Mouse (Mus musculus): Measurements from ENCODE around the gene Mmp2. TPM values are rescaled to one million over a fixed set of nuclear protein-coding genes. Genes with fewer than 3 reads are reported as not detected.
A peak's percentile ranks its signal among the peaks of the same experiment; 100 is the strongest.

Gene Mmp2
- total and polyA plus RNA-seq, 3 experiments: 53.9 to 70.9 (median 67.4) TPM

GRCm38 (mm10) chr8:92815661-92816060 is 11.4 kb upstream of the Mmp2 start:
- WGBS: 75% methylated on average over 5 of the region's 5 CpGs
- intact Hi-C loops (cut with DNase I): no loop called here
- TF ChIP-seq CTCF (IDR thresholded peaks at IDR 0.05): no peak
- no peak for TF ChIP-seq POLR2A (IDR thresholded peaks at IDR 0.05; ENCODE audit: insufficient read depth, low read depth, low read length)
- TF ChIP-seq EP300 (IDR thresholded peaks at IDR 0.05; ENCODE audit: insufficient read depth, low read depth, low read length): no peak

GRCm38 (mm10) chr8:92817928-92818818 is 8.9 kb upstream of the Mmp2 start:
- no peaks in the 10 kb centered on the region for H3K27me3 ChIP-seq (ENCODE audit: control insufficient read depth, insufficient read depth, low read length)
- 29% methylated on average over 6 of the region's 6 CpGs for WGBS
- intact Hi-C loops (cut with DNase I): loop anchor here (1.0 kb wide), 2 partner anchors 65 to 179 kb away; no protein-coding TSS in a partner anchor
- peak; percentile 88 to 93 for DNase-seq
- peaks cover 1% of the 10 kb centered on the region; the same call in 1 of the 2 replicates for H3K4me1 ChIP-seq (ENCODE audit: control insufficient read depth, insufficient read depth, low read length)
- TF ChIP-seq CTCF (IDR thresholded peaks at IDR 0.05) (no peak; the same call in 1 of the 2 replicates), EP300 (IDR thresholded peaks at IDR 0.05; ENCODE audit: insufficient read depth, low read depth, low read length) (peak; percentile 99)
- H3K4me3 ChIP-seq: no peak overlapping the region
- H3K9ac ChIP-seq (ENCODE audit: low read depth, low read length): no peak overlapping the region
- H3K79me2 ChIP-seq (replicated peaks; ENCODE audit: control insufficient read depth, insufficient read depth, low read length): no peaks in the 10 kb centered on the region
- H3K36me3 ChIP-seq (ENCODE audit: control insufficient read depth, insufficient read depth, low read length): no peaks in the 10 kb centered on the region
- H3K27ac ChIP-seq: no peak overlapping the region

More at GRCm38 (mm10) chr8:92815661-92816060, 11.4 kb upstream of the Mmp2 start:
- peaks cover 1% of the 10 kb centered on the region; the same call in 1 of the 2 replicates for H3K4me1 ChIP-seq (ENCODE audit: control insufficient read depth, insufficient read depth, low read length)
- H3K9ac ChIP-seq (ENCODE audit: low read depth, low read length): no peak overlapping the region
- H3K79me2 ChIP-seq (replicated peaks; ENCODE audit: control insufficient read depth, insufficient read depth, low read length): no peaks in the 10 kb centered on the region
- no peak overlapping the region for H3K27ac ChIP-seq
- H3K4me3 ChIP-seq: no peak overlapping the region
- H3K36me3 ChIP-seq (ENCODE audit: control insufficient read depth, insufficient read depth, low read length): no peaks in the 10 kb centered on the region
- no peaks in the 10 kb centered on the region for H3K27me3 ChIP-seq (ENCODE audit: control insufficient read depth, insufficient read depth, low read length)
- DNase-seq: no peak

GRCm38 (mm10) chr8:92821151-92821550 is 5.9 kb upstream of the Mmp2 start:
- no peak for DNase-seq
- TF ChIP-seq POLR2A (IDR thresholded peaks at IDR 0.05; ENCODE audit: insufficient read depth, low read depth, low read length): no peak
- H3K27ac ChIP-seq: no peak overlapping the region

GRCm38 (mm10) chr8:92822386-92822785 is 4.7 kb upstream of the Mmp2 start:
- Histone ChIP-seq H3K9ac (ENCODE audit: low read depth, low read length) (no peak overlapping the region), H3K36me3 (ENCODE audit: control insufficient read depth, insufficient read depth, low read length) (no peaks in the 10 kb centered on the region), H3K4me1 (ENCODE audit: control insufficient read depth, insufficient read depth, low read length) (peaks cover 1% of the 10 kb centered on the region; the same call in 1 of the 2 replicates), H3K4me3 (no peak overlapping the region), H3K27me3 (ENCODE audit: control insufficient read depth, insufficient read depth, low read length) (peaks cover 3% of the 10 kb centered on the region; the same call in 1 of the 2 replicates), H3K27ac (no peak overlapping the region), H3K79me2 (replicated peaks; ENCODE audit: control insufficient read depth, insufficient read depth, low read length) (no peaks in the 10 kb centered on the region)
- no peak for TF ChIP-seq POLR2A (IDR thresholded peaks at IDR 0.05; ENCODE audit: insufficient read depth, low read depth, low read length)
- no peak for TF ChIP-seq CTCF (IDR thresholded peaks at IDR 0.05)
- TF ChIP-seq EP300 (IDR thresholded peaks at IDR 0.05; ENCODE audit: insufficient read depth, low read depth, low read length): no peak
- 61% methylated on average over 5 of the region's 5 CpGs for WGBS
- intact Hi-C loops (cut with DNase I): no loop called here
- DNase-seq: no peak

More at GRCm38 (mm10) chr8:92821151-92821550, 5.9 kb upstream of the Mmp2 start:
- intact Hi-C loops (cut with DNase I): no loop called here
- H3K4me1 ChIP-seq (ENCODE audit: control insufficient read depth, insufficient read depth, low read length): peaks cover 1% of the 10 kb centered on the region; the same call in 1 of the 2 replicates
- no peaks in the 10 kb centered on the region for H3K79me2 ChIP-seq (replicated peaks; ENCODE audit: control insufficient read depth, insufficient read depth, low read length)
- H3K9ac ChIP-seq (ENCODE audit: low read depth, low read length): no peak overlapping the region
- no peak overlapping the region for H3K4me3 ChIP-seq
- H3K27me3 ChIP-seq (ENCODE audit: control insufficient read depth, insufficient read depth, low read length): no peaks in the 10 kb centered on the region
- no peaks in the 10 kb centered on the region for H3K36me3 ChIP-seq (ENCODE audit: control insufficient read depth, insufficient read depth, low read length)

GRCm38 (mm10) chr8:92825991-92826390 is 1.1 kb upstream of the Mmp2 start:
- 65% methylated on average over 4 of the region's 4 CpGs for WGBS
- H3K4me1 ChIP-seq (ENCODE audit: control insufficient read depth, insufficient read depth, low read length): no peaks in the 10 kb centered on the region

GRCm38 (mm10) chr8:92828251-92828743 is 1.2 kb downstream of the Mmp2 start:
- no peaks in the 10 kb centered on the region for H3K4me1 ChIP-seq (ENCODE audit: control insufficient read depth, insufficient read depth, low read length)
- 38% methylated on average over 15 of the region's 15 CpGs for WGBS
- peak overlapping the region; percentile 61 for H3K27ac ChIP-seq
- H3K4me3 ChIP-seq: peak overlapping the region; percentile 6
- TF ChIP-seq POLR2A (IDR thresholded peaks at IDR 0.05; ENCODE audit: insufficient read depth, low read depth, low read length) (no peak), CTCF (IDR thresholded peaks at IDR 0.05) (no peak), EP300 (IDR thresholded peaks at IDR 0.05; ENCODE audit: insufficient read depth, low read depth, low read length) (no peak)
- H3K27me3 ChIP-seq (ENCODE audit: control insufficient read depth, insufficient read depth, low read length): peaks cover 3% of the 10 kb centered on the region; the same call in 1 of the 2 replicates
- intact Hi-C loops (cut with DNase I): no loop called here
- H3K36me3 ChIP-seq (ENCODE audit: control insufficient read depth, insufficient read depth, low read length): no peaks in the 10 kb centered on the region
- no peak overlapping the region; the same call in 1 of the 2 replicates for H3K9ac ChIP-seq (ENCODE audit: low read depth, low read length)
- DNase-seq: peak; percentile 70
- no peaks in the 10 kb centered on the region for H3K79me2 ChIP-seq (replicated peaks; ENCODE audit: control insufficient read depth, insufficient read depth, low read length)

More at GRCm38 (mm10) chr8:92825991-92826390, 1.1 kb upstream of the Mmp2 start:
- peak; percentile 60 to 74 for DNase-seq
- TF ChIP-seq EP300 (IDR thresholded peaks at IDR 0.05; ENCODE audit: insufficient read depth, low read depth, low read length) (no peak), POLR2A (IDR thresholded peaks at IDR 0.05; ENCODE audit: insufficient read depth, low read depth, low read length) (no peak), CTCF (IDR thresholded peaks at IDR 0.05) (no peak)
- no peak overlapping the region for H3K9ac ChIP-seq (ENCODE audit: low read depth, low read length)
- H3K27ac ChIP-seq: peak overlapping the region; percentile 31
- no peaks in the 10 kb centered on the region for H3K36me3 ChIP-seq (ENCODE audit: control insufficient read depth, insufficient read depth, low read length)
- peaks cover 3% of the 10 kb centered on the region; the same call in 1 of the 2 replicates for H3K27me3 ChIP-seq (ENCODE audit: control insufficient read depth, insufficient read depth, low read length)
- no peak overlapping the region for H3K4me3 ChIP-seq
- no peaks in the 10 kb centered on the region for H3K79me2 ChIP-seq (replicated peaks; ENCODE audit: control insufficient read depth, insufficient read depth, low read length)
- intact Hi-C loops (cut with DNase I): no loop called here

Data from heart, adult 2 months (tissue).